Mouse (Mus musculus): ENCODE measurements around the gene Dennd1b.

DNA sequence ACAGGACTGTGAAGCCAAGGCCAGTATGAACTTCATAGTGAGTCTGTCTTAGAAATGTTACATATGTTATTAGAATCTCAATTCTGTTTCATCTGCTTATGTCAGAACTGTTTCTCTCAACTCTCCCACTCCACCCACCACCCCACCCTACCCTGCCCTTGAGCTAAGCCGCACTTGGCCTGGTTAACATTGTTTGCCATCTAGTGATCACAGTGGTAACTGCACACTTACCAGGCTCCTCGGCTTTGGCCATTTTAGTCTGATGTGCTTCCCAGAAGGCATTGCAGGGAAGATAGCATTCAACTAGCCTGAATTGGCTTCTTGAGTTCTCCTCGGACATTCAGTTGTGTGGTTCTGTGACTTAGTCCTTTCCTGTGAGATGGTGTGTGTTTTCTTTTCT is 198.4 kb downstream of the Dennd1b start:
- TF ChIP-seq POLR2A (IDR thresholded peaks at IDR 0.05; ENCODE audit: low read depth, low read length): no peak
- TF ChIP-seq CTCF (conservative IDR thresholded peaks at IDR 0.05; ENCODE audit: insufficient read depth, insufficient read length, low read depth, low read length): peak; percentile 32; the same call in 1 of the 2 replicates
